In the genomic region with DNA sequence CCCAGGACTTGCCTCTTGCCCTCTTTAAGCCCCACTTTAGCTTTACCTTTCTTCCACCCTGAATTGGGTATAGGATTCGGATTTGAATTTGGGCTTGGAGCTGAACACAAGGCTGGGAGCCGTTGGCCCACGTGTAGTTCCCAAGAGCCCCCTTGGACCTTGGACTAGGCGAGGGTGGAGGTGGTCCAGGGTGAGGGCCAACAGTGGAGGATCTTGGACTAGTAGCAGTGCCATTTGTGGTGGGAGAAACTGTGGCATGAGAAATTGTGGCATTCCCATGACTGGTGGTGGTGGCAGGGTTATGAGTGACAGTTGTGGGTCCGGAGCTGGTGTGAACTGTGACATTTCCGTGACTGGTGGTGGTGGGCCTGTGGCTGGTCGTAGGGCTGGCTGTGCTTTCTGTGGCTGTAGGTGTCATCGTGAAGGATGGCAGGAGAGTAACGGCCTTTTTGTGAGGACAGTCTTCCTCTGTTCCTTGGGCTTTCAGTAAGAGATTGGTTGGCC, we compare ENCODE assay signal across 9 mouse cellular contexts. TPM values are rescaled to one million over a fixed set of nuclear protein-coding genes. Genes with fewer than 3 reads are reported as not detected.
DNase-seq lines count a peak whose midpoint lies in the region; ATAC-seq and TF ChIP-seq lines count a peak whose summit lies in the region.
"Had no signal": no experiment of that assay in that cellular context is flagged by ENCODE, and none has a peak within 500 bp of the region (broad histone marks: within the 10 kb centered on the region; RNA-seq: fewer than 3 reads in every experiment).

No protein-coding gene starts in this region.

- intact Hi-C loops in heart, adult 2 months (cut with DNase I) = no loop called here

- no peaks in the 10 kb centered on the region for H3K79me2 ChIP-seq in heart, adult 2 months (replicated peaks; ENCODE audit: control insufficient read depth, insufficient read depth, low read length)

- no peaks in the 10 kb centered on the region for H3K9me3 ChIP-seq in heart, embryonic 16.5 days (replicated peaks; ENCODE audit: control insufficient read depth, low read length)
- H3K9me3 ChIP-seq in limb, embryonic 10.5 days (replicated peaks) = no peaks in the 10 kb centered on the region
- H3K9me3 ChIP-seq in stomach, postnatal 0 days (ENCODE audit: control insufficient read depth, low read length) = no peaks in the 10 kb centered on the region

- TF ChIP-seq POLR2A in heart, adult 2 months (IDR thresholded peaks at IDR 0.05; ENCODE audit: insufficient read depth, low read depth, low read length) = no peak
- no peak for TF ChIP-seq POLR2A in spleen, adult 2 months (IDR thresholded peaks at IDR 0.05; ENCODE audit: low read depth, low read length)

- no peak overlapping the region for H3K4me2 ChIP-seq in heart, embryonic 16.5 days (ENCODE audit: low read depth, low read length)
- no peak overlapping the region for H3K4me2 ChIP-seq in stomach, postnatal 0 days (replicated peaks; ENCODE audit: low read depth)

- H3K36me3 ChIP-seq in heart, embryonic 16.5 days (ENCODE audit: control insufficient read depth, insufficient read depth) = peaks cover 49% of the 10 kb centered on the region
- H3K36me3 ChIP-seq in heart, adult 2 months (ENCODE audit: control insufficient read depth, insufficient read depth, low read length) = peaks cover 14% of the 10 kb centered on the region
- H3K36me3 ChIP-seq in spleen, adult 2 months (ENCODE audit: control insufficient read depth, insufficient read depth, low read length) = peaks cover 23% of the 10 kb centered on the region
- peaks cover 77% of the 10 kb centered on the region for H3K36me3 ChIP-seq in limb, embryonic 10.5 days
- H3K36me3 ChIP-seq in stomach, postnatal 0 days (ENCODE audit: control insufficient read depth, insufficient read depth, low read length) = peaks cover 16% of the 10 kb centered on the region

- no peak for DNase-seq in heart, adult 2 months
- DNase-seq in spleen, adult 2 months (ENCODE audit: low read depth in 1 of 2, low spot score in 2 of 2) = no peak
- no peak for DNase-seq in spleen, postnatal 10 days (ENCODE audit: low spot score in 2 of 2)
- no peak for DNase-seq in limb, embryonic 10.5 days (ENCODE audit: low spot score)
- no peak for DNase-seq in stomach, postnatal 0 days (ENCODE audit: low spot score)
- no peak for DNase-seq in ovary, adult 18-20 months (ENCODE audit: low spot score)
- no peak for DNase-seq in adrenal gland, postnatal 25 days

- no peak overlapping the region for H3K4me3 ChIP-seq in heart, embryonic 16.5 days (ENCODE audit: low read length)
- H3K4me3 ChIP-seq in heart, adult 2 months = no peak overlapping the region
- H3K4me3 ChIP-seq in spleen, adult 2 months (ENCODE audit: extremely low read depth, insufficient read depth, insufficient read length) = peak overlapping the region; percentile 31; the same call in 1 of the 2 replicates
- H3K4me3 ChIP-seq in limb, embryonic 10.5 days = 0 out of 2 replicates have a peak overlapping the region, but pooled peaks have one; percentile 9
- H3K4me3 ChIP-seq in stomach, postnatal 0 days (ENCODE audit: low read depth, low read length) = no peak overlapping the region

- peaks cover 30% of the 10 kb centered on the region for H3K4me1 ChIP-seq in heart, embryonic 16.5 days (ENCODE audit: control insufficient read depth, insufficient read depth, low read length)
- peaks cover 6% of the 10 kb centered on the region for H3K4me1 ChIP-seq in heart, adult 2 months (ENCODE audit: control insufficient read depth, insufficient read depth, low read length)
- peaks cover 8% of the 10 kb centered on the region; the same call in 1 of the 2 replicates for H3K4me1 ChIP-seq in spleen, adult 2 months (ENCODE audit: control insufficient read depth, insufficient read depth, insufficient read length)
- H3K4me1 ChIP-seq in limb, embryonic 10.5 days = peaks cover 43% of the 10 kb centered on the region
- 0 out of 2 replicates have a peak, but pooled peaks cover 2% of the 10 kb centered on the region for H3K4me1 ChIP-seq in stomach, postnatal 0 days (replicated peaks; ENCODE audit: control insufficient read depth, insufficient read depth)

- H3K27me3 ChIP-seq in heart, embryonic 16.5 days (ENCODE audit: control insufficient read depth, insufficient read depth, low read length) = no peaks in the 10 kb centered on the region
- H3K27me3 ChIP-seq in heart, adult 2 months (ENCODE audit: control insufficient read depth, insufficient read depth, low read length) = no peaks in the 10 kb centered on the region
- no peaks in the 10 kb centered on the region for H3K27me3 ChIP-seq in spleen, adult 2 months (ENCODE audit: control insufficient read depth, insufficient read depth, low read length)
- no peaks in the 10 kb centered on the region for H3K27me3 ChIP-seq in limb, embryonic 10.5 days (ENCODE audit: low read depth, poor library complexity, severe bottlenecking)
- no peaks in the 10 kb centered on the region for H3K27me3 ChIP-seq in stomach, postnatal 0 days (ENCODE audit: control insufficient read depth, insufficient read depth, low read length)
- H3K27me3 ChIP-seq: Patski had no signal

- TF ChIP-seq EP300 in heart, adult 2 months (IDR thresholded peaks at IDR 0.05; ENCODE audit: insufficient read depth, low read depth, low read length) = no peak
- TF ChIP-seq EP300 in stomach, postnatal 0 days (optimal IDR thresholded peaks at IDR 0.05) = no peak

- H3K27ac ChIP-seq in heart, embryonic 16.5 days (ENCODE audit: low read length) = peak overlapping the region; percentile 23; the same call in 1 of the 2 replicates
- H3K27ac ChIP-seq in heart, adult 2 months = no peak overlapping the region; the same call in 1 of the 2 replicates
- peak overlapping the region; percentile 45 for H3K27ac ChIP-seq in spleen, adult 2 months (ENCODE audit: insufficient read depth, low read length)
- no peak overlapping the region for H3K27ac ChIP-seq in limb, embryonic 10.5 days
- H3K27ac ChIP-seq in stomach, postnatal 0 days (replicated peaks) = peak overlapping the region; percentile 70

- WGBS in heart, embryonic 16.5 days = 64% methylated on average over 9 of the region's 9 CpGs
- 66% methylated on average over 9 of the region's 9 CpGs for WGBS in heart, adult 2 months
- WGBS in spleen, adult 2 months = 80% methylated on average over 9 of the region's 9 CpGs
- WGBS in limb, embryonic 10.5 days = 79% methylated on average over 9 of the region's 9 CpGs
- 60% methylated on average over 9 of the region's 9 CpGs for WGBS in stomach, postnatal 0 days

- no peak for TF ChIP-seq CTCF in heart, adult 2 months (IDR thresholded peaks at IDR 0.05)
- TF ChIP-seq CTCF in spleen, adult 2 months (IDR thresholded peaks at IDR 0.05; ENCODE audit: extremely low read depth, insufficient read depth, insufficient read length, insufficient replicate concordance) = no peak
- TF ChIP-seq CTCF in stomach, postnatal 0 days (IDR thresholded peaks at IDR 0.05; ENCODE audit: low read depth) = no peak

- no peak overlapping the region for H3K9ac ChIP-seq in heart, embryonic 16.5 days (ENCODE audit: low read length)
- no peak overlapping the region for H3K9ac ChIP-seq in heart, adult 2 months (ENCODE audit: low read depth, low read length)
- H3K9ac ChIP-seq in stomach, postnatal 0 days (ENCODE audit: low read length) = no peak overlapping the region

- ATAC-seq in heart, embryonic 16.5 days (replicated peaks; ENCODE audit: extremely low read depth, insufficient read depth, low FRiP score) = no peak
- ATAC-seq in stomach, postnatal 0 days (ENCODE audit: low FRiP score, low TSS enrichment) = no peak

RNA-seq across cellular contexts. Expression of gene Cd68, which starts 0.4 kb away (rescaled TPM):
- polyA plus RNA-seq in heart, embryonic 16.5 days (2015; fragmentation: Nextera tagmentation; extraction: Ambion mirVana) = 10.0 and 12.3 TPM in 2 replicates
- 1 to 10 TPM; 7.4 to 7.6 TPM for total RNA-seq in heart, adult 2 months (2021)
- 7.0 and 14.8 TPM in 2 replicates for polyA plus RNA-seq in heart, adult 2 months (2012; rRNA removed)
- 103 and 114 TPM in 2 replicates for polyA plus RNA-seq in spleen, adult 2 months (2012; rRNA removed)
- polyA plus RNA-seq in limb, embryonic 10.5 days (2016; fragmentation: Nextera tagmentation; extraction: Ambion mirVana) = 3.5 and 3.6 TPM in 2 replicates
- polyA plus RNA-seq in stomach, postnatal 0 days (2015; fragmentation: Nextera tagmentation; extraction: Ambion mirVana) = 16.7 and 17.9 TPM in 2 replicates
- total RNA-seq in adrenal gland, postnatal 25 days (2021) = 14.2 and 22.6 TPM in 2 replicates

RNA-seq across cellular contexts. Expression of gene Mpdu1, which starts 3.1 kb away (rescaled TPM):
- 40.1 and 44.0 TPM in 2 replicates for polyA plus RNA-seq in heart, embryonic 16.5 days (2015; fragmentation: Nextera tagmentation; extraction: Ambion mirVana)
- 10 to 100 TPM; 13.7 to 14.2 TPM for total RNA-seq in heart, adult 2 months (2021)
- polyA plus RNA-seq in heart, adult 2 months (2012; rRNA removed) = 40.8 and 41.3 TPM in 2 replicates
- polyA plus RNA-seq in spleen, adult 2 months (2012; rRNA removed) = 63.6 and 74.2 TPM in 2 replicates
- 66.8 and 74.2 TPM in 2 replicates for polyA plus RNA-seq in limb, embryonic 10.5 days (2016; fragmentation: Nextera tagmentation; extraction: Ambion mirVana)
- 69.1 and 72.6 TPM in 2 replicates for polyA plus RNA-seq in stomach, postnatal 0 days (2015; fragmentation: Nextera tagmentation; extraction: Ambion mirVana)
- 123 and 137 TPM in 2 replicates for total RNA-seq in adrenal gland, postnatal 25 days (2021)

RNA-seq across cellular contexts. Expression of gene Eif4a1, which starts 6.7 kb away (rescaled TPM):
- 337 and 346 TPM in 2 replicates for polyA plus RNA-seq in heart, embryonic 16.5 days (2015; fragmentation: Nextera tagmentation; extraction: Ambion mirVana)
- total RNA-seq in heart, adult 2 months (2021) = 100 to 1,000 TPM; 173 to 198 TPM
- polyA plus RNA-seq in heart, adult 2 months (2012; rRNA removed) = 147 and 250 TPM in 2 replicates
- polyA plus RNA-seq in spleen, adult 2 months (2012; rRNA removed) = 172 and 196 TPM in 2 replicates
- 678 and 791 TPM in 2 replicates for polyA plus RNA-seq in limb, embryonic 10.5 days (2016; fragmentation: Nextera tagmentation; extraction: Ambion mirVana)
- 339 and 351 TPM in 2 replicates for polyA plus RNA-seq in stomach, postnatal 0 days (2015; fragmentation: Nextera tagmentation; extraction: Ambion mirVana)
- 624 and 654 TPM in 2 replicates for total RNA-seq in adrenal gland, postnatal 25 days (2021)

RNA-seq across cellular contexts. Expression of gene Sox15, which starts 10.4 kb away (rescaled TPM):
- polyA plus RNA-seq in heart, embryonic 16.5 days (2015; fragmentation: Nextera tagmentation; extraction: Ambion mirVana) = not detected in 2 replicates
- total RNA-seq in heart, adult 2 months (2021) = not detected
- polyA plus RNA-seq in heart, adult 2 months (2012; rRNA removed) = not detected in 2 replicates
- polyA plus RNA-seq in spleen, adult 2 months (2012; rRNA removed) = 0.09 and 0.35 TPM in 2 replicates
- 0.16 TPM in 1 of 2 replicates, not detected in the other for polyA plus RNA-seq in limb, embryonic 10.5 days (2016; fragmentation: Nextera tagmentation; extraction: Ambion mirVana)
- polyA plus RNA-seq in stomach, postnatal 0 days (2015; fragmentation: Nextera tagmentation; extraction: Ambion mirVana) = 7.7 and 7.9 TPM in 2 replicates
- total RNA-seq in adrenal gland, postnatal 25 days (2021) = 0.39 TPM in 1 of 2 replicates, not detected in the other

RNA-seq across cellular contexts. Expression of gene Senp3, which starts 16.4 kb away (rescaled TPM):
- 55.8 and 58.0 TPM in 2 replicates for polyA plus RNA-seq in heart, embryonic 16.5 days (2015; fragmentation: Nextera tagmentation; extraction: Ambion mirVana)
- total RNA-seq in heart, adult 2 months (2021) = 10 to 100 TPM; 31.1 to 33.2 TPM
- polyA plus RNA-seq in heart, adult 2 months (2012; rRNA removed) = 35.1 and 51.8 TPM in 2 replicates
- 32.6 and 36.1 TPM in 2 replicates for polyA plus RNA-seq in spleen, adult 2 months (2012; rRNA removed)
- polyA plus RNA-seq in limb, embryonic 10.5 days (2016; fragmentation: Nextera tagmentation; extraction: Ambion mirVana) = 149 and 151 TPM in 2 replicates
- 30.5 and 32.4 TPM in 2 replicates for polyA plus RNA-seq in stomach, postnatal 0 days (2015; fragmentation: Nextera tagmentation; extraction: Ambion mirVana)
- total RNA-seq in adrenal gland, postnatal 25 days (2021) = 91.6 and 91.8 TPM in 2 replicates

Comparison
In these comparisons a context has a peak if more than half of its experiments do, and no peak if none do; other contexts are left out.
1. H3K27ac ChIP-seq: peak in heart, embryonic 16.5 days (single experiment), spleen, adult 2 months (single experiment) and stomach, postnatal 0 days (single experiment); none in heart, adult 2 months (single experiment) and limb, embryonic 10.5 days (single experiment).
2. H3K4me3 ChIP-seq: peak in spleen, adult 2 months (single experiment) and limb, embryonic 10.5 days (single experiment); none in heart, embryonic 16.5 days (single experiment), heart, adult 2 months (single experiment) and stomach, postnatal 0 days (single experiment).